Mouse (Mus musculus): ENCODE data around the gene Ache.

GRCm38 (mm10) chr5:137306439-137307005 lies 19.2 kb downstream of the Ache start:
- no peak for TF ChIP-seq CTCF (IDR thresholded peaks at IDR 0.05; ENCODE audit: low read depth, low read length)
- no peak for TF ChIP-seq POLR2A (IDR thresholded peaks at IDR 0.05; ENCODE audit: extremely low read depth, insufficient read depth, low read length)

Data from liver, adult 2 months (tissue).